Mouse (Mus musculus) heart, postnatal 36 days (tissue): ENCODE measurements around the gene Ccdc141. TPM values are rescaled to one million over a fixed set of nuclear protein-coding genes. Genes with fewer than 3 reads are reported as not detected.

Experiments
- microRNA-seq, 2 experiments: library from miRNA; unstranded; fragments of <30 nt; microRNA quantifications; one replicate each; pipeline ENCODE4 v1.2.0; 2021; ENCODE audit warnings: borderline number of aligned reads in 2 of 2
- total RNA-seq, 2 experiments: library from RNA; stranded (reverse); gene quantifications; 2 replicates each; pipeline ENCODE4 v1.2.3; 2021

The Ccdc141 gene
- total RNA-seq, 2 experiments from 2014 or later, result 196 to 201 TPM

Small RNAs within 50 kb of the gene (microRNA-seq; reads per million reads assigned to microRNA genes)
- gene Gm44360, result 0 reads per million in 2 experiments

Other genes starting within 250 kb of the Ccdc141 start
- gene Ttn, start 188.1 kb downstream of the Ccdc141 start, total RNA-seq, result 1,000 to 10,000 TPM; 3,115 to 3,120 TPM
- 10 to 100 TPM; 20.8 to 22.4 TPM for gene Sestd1, start 110.0 kb upstream of the Ccdc141 start, total RNA-seq